In genomic region chr3:83768293-83769035, GRCm38 (mm10) we compare ENCODE assay signal across 9 mouse cellular contexts. TPM values are rescaled to one million over a fixed set of nuclear protein-coding genes. Genes with fewer than 3 reads are reported as not detected.
A peak's percentile ranks its signal among the peaks of the same experiment; 100 is the strongest.
DNase-seq lines count a peak whose midpoint lies in the region; ATAC-seq lines count a peak whose summit lies in the region.
"Had no signal": no experiment of that assay in that cellular context is flagged by ENCODE, and none has a peak within 500 bp of the region (broad histone marks: within the 10 kb centered on the region; RNA-seq: fewer than 3 reads in every experiment).

No protein-coding gene starts in this region.

- peak overlapping the region; percentile 81; the same call in 1 of the 2 replicates for H3K9ac ChIP-seq in kidney, embryonic 14.5 days (ENCODE audit: low read depth, low read length)
- peak overlapping the region; percentile 87 for H3K9ac ChIP-seq in embryonic facial prominence, embryonic 14.5 days (ENCODE audit: low read depth, low read length)
- H3K9ac ChIP-seq in hindbrain, embryonic 13.5 days = peak overlapping the region; percentile 60
- H3K9ac ChIP-seq in midbrain, embryonic 16.5 days (ENCODE audit: low read depth, low read length) = no peak overlapping the region
- H3K9ac ChIP-seq: liver, embryonic 15.5 days had no signal

- peak overlapping the region; percentile 91 for H3K4me2 ChIP-seq in kidney, embryonic 14.5 days (replicated peaks; ENCODE audit: low read depth, low read length)
- peak overlapping the region; percentile 91 for H3K4me2 ChIP-seq in embryonic facial prominence, embryonic 14.5 days (ENCODE audit: low read depth, low read length)
- peak overlapping the region; percentile 88 for H3K4me2 ChIP-seq in hindbrain, embryonic 13.5 days
- H3K4me2 ChIP-seq in midbrain, embryonic 16.5 days (ENCODE audit: low read length) = peak overlapping the region; percentile 38
- H3K4me2 ChIP-seq: liver, embryonic 15.5 days had no signal

- no peak for ATAC-seq in kidney, embryonic 14.5 days (ENCODE audit: low FRiP score, low TSS enrichment)
- no peak for ATAC-seq in embryonic facial prominence, embryonic 14.5 days (ENCODE audit: low read depth)
- no peak for ATAC-seq in hindbrain, embryonic 13.5 days (ENCODE audit: low FRiP score)
- ATAC-seq in midbrain, embryonic 16.5 days = no peak

- H3K27me3 ChIP-seq in kidney, embryonic 14.5 days (ENCODE audit: control insufficient read depth, insufficient read depth, low read length) = no peaks in the 10 kb centered on the region
- no peaks in the 10 kb centered on the region for H3K27me3 ChIP-seq in embryonic facial prominence, embryonic 14.5 days (replicated peaks; ENCODE audit: control insufficient read depth, insufficient read depth, low read length)
- peaks cover 19% of the 10 kb centered on the region; the same call in 1 of the 2 replicates for H3K27me3 ChIP-seq in hindbrain, embryonic 13.5 days
- no peaks in the 10 kb centered on the region for H3K27me3 ChIP-seq in midbrain, embryonic 16.5 days (ENCODE audit: control insufficient read depth, insufficient read depth, low read depth, low read length)

- no peak overlapping the region for H3K27ac ChIP-seq in kidney, embryonic 14.5 days (ENCODE audit: low read depth, low read length)
- 0 out of 2 replicates have a peak overlapping the region, but pooled peaks have one; percentile 86 for H3K27ac ChIP-seq in embryonic facial prominence, embryonic 14.5 days (replicated peaks; ENCODE audit: low read depth, low read length)
- H3K27ac ChIP-seq in hindbrain, embryonic 13.5 days = peak overlapping the region; percentile 40; the same call in 1 of the 2 replicates
- no peak overlapping the region for H3K27ac ChIP-seq in midbrain, embryonic 16.5 days (ENCODE audit: low read length)
- H3K27ac ChIP-seq: liver, embryonic 15.5 days had no signal

- peak overlapping the region; percentile 66 for H3K4me3 ChIP-seq in kidney, embryonic 14.5 days (ENCODE audit: low read length)
- H3K4me3 ChIP-seq in embryonic facial prominence, embryonic 14.5 days (ENCODE audit: low read depth, low read length) = peak overlapping the region; percentile 69
- H3K4me3 ChIP-seq in hindbrain, embryonic 13.5 days = peak overlapping the region; percentile 25
- H3K4me3 ChIP-seq in midbrain, embryonic 16.5 days (ENCODE audit: low read depth, low read length) = 0 out of 2 replicates have a peak overlapping the region, but pooled peaks have one; percentile 6
- H3K4me3 ChIP-seq: liver, embryonic 15.5 days had no signal

- peaks cover 32% of the 10 kb centered on the region for H3K36me3 ChIP-seq in kidney, embryonic 14.5 days (ENCODE audit: control insufficient read depth, insufficient read depth, low read length)
- peaks cover 47% of the 10 kb centered on the region for H3K36me3 ChIP-seq in embryonic facial prominence, embryonic 14.5 days (ENCODE audit: control insufficient read depth, insufficient read depth, low read length)
- H3K36me3 ChIP-seq in hindbrain, embryonic 13.5 days = 0 out of 2 replicates have a peak, but pooled peaks cover 4% of the 10 kb centered on the region
- no peaks in the 10 kb centered on the region for H3K36me3 ChIP-seq in midbrain, embryonic 16.5 days (ENCODE audit: control insufficient read depth, insufficient read depth, low read length)
- H3K36me3 ChIP-seq: liver, embryonic 15.5 days had no signal

- 34% methylated on average over 11 of the region's 11 CpGs for WGBS in kidney, embryonic 14.5 days
- WGBS in embryonic facial prominence, embryonic 14.5 days = 33% methylated on average over 11 of the region's 11 CpGs
- WGBS in hindbrain, embryonic 13.5 days = 14% methylated on average over 11 of the region's 11 CpGs
- 25% methylated on average over 11 of the region's 11 CpGs for WGBS in midbrain, embryonic 16.5 days

- peaks cover 23% of the 10 kb centered on the region for H3K4me1 ChIP-seq in kidney, embryonic 14.5 days (ENCODE audit: control insufficient read depth, insufficient read depth, low read length)
- H3K4me1 ChIP-seq in embryonic facial prominence, embryonic 14.5 days (ENCODE audit: control insufficient read depth, insufficient read depth, low read length) = peaks cover 20% of the 10 kb centered on the region
- peaks cover 44% of the 10 kb centered on the region for H3K4me1 ChIP-seq in hindbrain, embryonic 13.5 days (replicated peaks)
- H3K4me1 ChIP-seq in midbrain, embryonic 16.5 days (ENCODE audit: control insufficient read depth, insufficient read depth, low read length) = peaks cover 13% of the 10 kb centered on the region

- no peaks in the 10 kb centered on the region for H3K9me3 ChIP-seq in kidney, embryonic 14.5 days (ENCODE audit: control insufficient read depth, low read length)
- no peaks in the 10 kb centered on the region for H3K9me3 ChIP-seq in embryonic facial prominence, embryonic 14.5 days (ENCODE audit: control insufficient read depth, low read length)
- H3K9me3 ChIP-seq in hindbrain, embryonic 13.5 days = no peaks in the 10 kb centered on the region
- no peaks in the 10 kb centered on the region for H3K9me3 ChIP-seq in midbrain, embryonic 16.5 days (replicated peaks; ENCODE audit: control insufficient read depth, low read length, poor library complexity, severe bottlenecking)
- H3K9me3 ChIP-seq: liver, embryonic 15.5 days had no signal

- no peak for DNase-seq in kidney, adult 18-20 months
- DNase-seq in embryonic facial prominence, embryonic 14.5 days (ENCODE audit: low spot score) = peak; percentile 80
- no peak for DNase-seq in adrenal gland, postnatal 10 days
- no peak for DNase-seq in right cerebral cortex, postnatal 14 days
- no peak for DNase-seq in adrenal gland, postnatal 4 days (ENCODE audit: low spot score in 2 of 2)

RNA-seq across cellular contexts. Expression of gene Sfrp2, which starts 2.3 kb away (rescaled TPM):
- polyA plus RNA-seq in kidney, embryonic 14.5 days (2014; fragmentation: Nextera tagmentation; extraction: Ambion mirVana) = 154 and 173 TPM in 2 replicates
- 605 and 677 TPM in 2 replicates for polyA plus RNA-seq in embryonic facial prominence, embryonic 14.5 days (2014; fragmentation: Nextera tagmentation; extraction: Ambion mirVana)
- polyA plus RNA-seq in hindbrain, embryonic 13.5 days (2015; fragmentation: Nextera tagmentation; extraction: Ambion mirVana) = 71.1 and 83.7 TPM in 2 replicates
- 37.8 and 46.7 TPM in 2 replicates for polyA plus RNA-seq in midbrain, embryonic 16.5 days (2015; fragmentation: Nextera tagmentation; extraction: Ambion mirVana)
- 10 to 100 TPM; 11.2 to 19.2 TPM for total RNA-seq in adrenal gland, postnatal 10 days (2021)
- total RNA-seq in adrenal gland, postnatal 4 days (2021) = 10 to 100 TPM; 17.7 to 31.4 TPM

Comparison
In these comparisons a context has a peak if more than half of its experiments do, and no peak if none do; other contexts are left out.
1. H3K27ac ChIP-seq: peak in embryonic facial prominence, embryonic 14.5 days (single experiment) and hindbrain, embryonic 13.5 days (single experiment); none in kidney, embryonic 14.5 days (single experiment) and midbrain, embryonic 16.5 days (single experiment).
2. H3K4me2 ChIP-seq: peak in every context shown above with its lines; median percentile 91 in kidney, embryonic 14.5 days; 91 in embryonic facial prominence, embryonic 14.5 days; 88 in hindbrain, embryonic 13.5 days; 38 in midbrain, embryonic 16.5 days.
3. H3K4me3 ChIP-seq: peak in every context shown above with its lines; median percentile 69 in embryonic facial prominence, embryonic 14.5 days; 66 in kidney, embryonic 14.5 days; 25 in hindbrain, embryonic 13.5 days; 6 in midbrain, embryonic 16.5 days.